Mouse (Mus musculus) hindbrain, embryonic 16.5 days (tissue): ENCODE data around the gene Zc3h12d. TPM values are rescaled to one million over a fixed set of nuclear protein-coding genes. Genes with fewer than 3 reads are reported as not detected.

Experiments
- ATAC-seq: fragments of 200-750 bp; cut with Nextera tagmentation; 2 replicates; pipeline ENCODE4 v1.8.0; 2017; ENCODE audit warnings: moderate TSS enrichment, moderate library complexity
- H3K27ac ChIP-seq: fragments of 300-500 bp; sonication (generic); 2 replicates; pipeline ENCODE4 v1.5.1; 2014; ENCODE audit warnings: low read depth, mild to moderate bottlenecking, control low read depth, low read length, moderate library complexity
- H3K27me3 ChIP-seq: fragments of 300-500 bp; sonication (generic); replicated peaks from 2 replicates; pipeline ENCODE4 v1.6.1; 2014; ENCODE audit warnings: low read length; ENCODE audit not compliant: control insufficient read depth, insufficient read depth
- H3K36me3 ChIP-seq: fragments of 300-500 bp; sonication (generic); 2 replicates; pipeline ENCODE4 v1.6.1; 2014; ENCODE audit warnings: mild to moderate bottlenecking, low read length, moderate library complexity, mixed read lengths; ENCODE audit not compliant: control insufficient read depth, insufficient read depth
- H3K4me1 ChIP-seq: fragments of 300-500 bp; sonication (generic); 2 replicates; pipeline ENCODE4 v1.6.1; 2014; ENCODE audit warnings: low read depth, low read length; ENCODE audit not compliant: control insufficient read depth, insufficient read depth
- H3K4me2 ChIP-seq: fragments of 300-500 bp; sonication (generic); 2 replicates; pipeline ENCODE4 v1.6.1; 2014; ENCODE audit warnings: mild to moderate bottlenecking, low read length, control low read depth, moderate library complexity
- H3K4me3 ChIP-seq: fragments of 300-500 bp; sonication (generic); 2 replicates; pipeline ENCODE4 v1.5.1; 2014; ENCODE audit warnings: mild to moderate bottlenecking, low read length, control low read depth, moderate library complexity
- H3K9ac ChIP-seq: fragments of 300-500 bp; sonication (generic); 2 replicates; pipeline ENCODE4 v1.6.1; 2014; ENCODE audit warnings: low read depth, mild to moderate bottlenecking, control low read depth, low read length, moderate library complexity
- H3K9me3 ChIP-seq: fragments of 300-500 bp; sonication (generic); 2 replicates; pipeline ENCODE4 v1.6.1; 2014; ENCODE audit warnings: mild to moderate bottlenecking, low read length, moderate library complexity; ENCODE audit not compliant: control insufficient read depth
- WGBS: fragments of 180-500 bp; shearing (Covaris S2); extraction: QIAGEN DNeasy Blood & Tissue Kit; methylation state at CpG from one replicate; pipeline ENCODE4 v1.1.7; 2014; 5-methylcytosine and 5-hydroxymethylcytosine counted together
- polyA plus RNA-seq: library from polyadenylated mRNA; unstranded; fragments of >200 nt; fragmentation: Nextera tagmentation; extraction: Ambion mirVana; gene quantifications from 2 replicates; pipeline ENCODE4 v1.2.1, GENCODE M21; 2015

The Zc3h12d gene
- polyA plus RNA-seq, 1 experiment from 2014 or later = 0.21 TPM

- Histone ChIP-seq H3K27ac (no peak overlapping the region), H3K4me3 (no peak overlapping the region), H3K4me1 (peaks cover 6% of the 10 kb centered on the region), H3K27me3 (no peaks in the 10 kb centered on the region), H3K4me2 (no peak overlapping the region), H3K36me3 (no peaks in the 10 kb centered on the region), H3K9ac (no peak overlapping the region), H3K9me3 (no peaks in the 10 kb centered on the region)
- no peak for ATAC-seq
- WGBS = 72% methylated on average over 2 of the region's 2 CpGs
Observed at GRCm38 (mm10) chr10:7836902-7837301, 4.6 kb downstream of the Zc3h12d start.

DNA sequence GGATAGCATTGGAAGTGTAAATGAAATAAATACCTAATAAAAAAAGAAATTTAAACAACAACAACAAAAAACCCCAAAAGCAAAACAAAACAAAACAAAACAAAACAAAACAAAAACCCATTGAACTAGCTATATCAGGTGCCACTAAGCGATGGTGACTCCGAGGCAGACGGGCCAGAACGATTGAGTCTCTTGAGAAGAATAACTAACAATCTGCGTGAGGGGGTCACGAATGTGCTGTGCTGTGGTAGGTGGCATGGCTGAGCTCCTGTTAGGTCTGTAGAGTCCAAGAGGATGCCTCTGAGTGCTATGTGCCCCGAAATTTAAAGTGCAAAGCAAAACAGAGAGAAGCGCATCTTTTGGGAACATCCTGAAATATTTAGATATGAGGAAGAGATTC lies 5.2 kb downstream of the Zc3h12d start:
- 94% methylated on average over 8 of the region's 8 CpGs for WGBS
- no peak for ATAC-seq

DNA sequence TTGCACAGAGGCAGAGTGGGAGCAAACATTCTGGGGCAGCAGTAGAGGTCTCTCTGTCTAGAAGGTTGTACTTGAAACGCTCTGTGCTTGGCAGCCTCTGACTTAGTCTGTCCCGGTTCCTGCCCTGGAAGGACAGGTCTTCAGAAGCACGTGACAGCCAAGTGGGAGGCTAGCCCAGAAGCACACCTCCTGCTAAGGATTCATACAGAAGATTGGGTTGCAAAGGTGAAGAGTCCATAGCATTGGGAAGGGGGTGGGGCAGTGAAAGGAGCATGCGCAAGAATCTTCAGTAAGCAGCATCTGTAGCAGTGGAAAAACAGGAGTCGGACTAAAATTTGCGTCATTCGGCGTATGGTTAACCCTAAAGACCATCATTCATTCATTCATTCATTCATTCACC lies 5.8 kb downstream of the Zc3h12d start:
- H3K9me3 ChIP-seq = no peaks in the 10 kb centered on the region
- no peaks in the 10 kb centered on the region for H3K27me3 ChIP-seq
- no peak overlapping the region for H3K27ac ChIP-seq
- H3K4me3 ChIP-seq = no peak overlapping the region
- no peak overlapping the region for H3K4me2 ChIP-seq
- H3K36me3 ChIP-seq = no peaks in the 10 kb centered on the region
- ATAC-seq = no peak
- 90% methylated on average over 8 of the region's 8 CpGs for WGBS
- H3K9ac ChIP-seq = no peak overlapping the region
- H3K4me1 ChIP-seq = no peaks in the 10 kb centered on the region

More for the DNA sequence above, 5.2 kb downstream of the Zc3h12d start:
- Histone ChIP-seq H3K4me1 (0 out of 2 replicates have a peak, but pooled peaks cover under 1% of the 10 kb centered on the region), H3K9ac (no peak overlapping the region), H3K4me3 (no peak overlapping the region), H3K27me3 (no peaks in the 10 kb centered on the region), H3K27ac (no peak overlapping the region), H3K9me3 (no peaks in the 10 kb centered on the region), H3K4me2 (no peak overlapping the region), H3K36me3 (no peaks in the 10 kb centered on the region)

GRCm38 (mm10) chr10:7838874-7839421 lies 6.7 kb downstream of the Zc3h12d start:
- no peaks in the 10 kb centered on the region for H3K36me3 ChIP-seq
- no peaks in the 10 kb centered on the region for H3K27me3 ChIP-seq
- H3K4me1 ChIP-seq = no peaks in the 10 kb centered on the region
- no peak overlapping the region for H3K4me3 ChIP-seq
- H3K9me3 ChIP-seq = no peaks in the 10 kb centered on the region
- no peak overlapping the region for H3K4me2 ChIP-seq
- ATAC-seq = no peak
- 87% methylated on average over 5 of the region's 5 CpGs for WGBS
- H3K27ac ChIP-seq = no peak overlapping the region
- H3K9ac ChIP-seq = no peak overlapping the region

DNA sequence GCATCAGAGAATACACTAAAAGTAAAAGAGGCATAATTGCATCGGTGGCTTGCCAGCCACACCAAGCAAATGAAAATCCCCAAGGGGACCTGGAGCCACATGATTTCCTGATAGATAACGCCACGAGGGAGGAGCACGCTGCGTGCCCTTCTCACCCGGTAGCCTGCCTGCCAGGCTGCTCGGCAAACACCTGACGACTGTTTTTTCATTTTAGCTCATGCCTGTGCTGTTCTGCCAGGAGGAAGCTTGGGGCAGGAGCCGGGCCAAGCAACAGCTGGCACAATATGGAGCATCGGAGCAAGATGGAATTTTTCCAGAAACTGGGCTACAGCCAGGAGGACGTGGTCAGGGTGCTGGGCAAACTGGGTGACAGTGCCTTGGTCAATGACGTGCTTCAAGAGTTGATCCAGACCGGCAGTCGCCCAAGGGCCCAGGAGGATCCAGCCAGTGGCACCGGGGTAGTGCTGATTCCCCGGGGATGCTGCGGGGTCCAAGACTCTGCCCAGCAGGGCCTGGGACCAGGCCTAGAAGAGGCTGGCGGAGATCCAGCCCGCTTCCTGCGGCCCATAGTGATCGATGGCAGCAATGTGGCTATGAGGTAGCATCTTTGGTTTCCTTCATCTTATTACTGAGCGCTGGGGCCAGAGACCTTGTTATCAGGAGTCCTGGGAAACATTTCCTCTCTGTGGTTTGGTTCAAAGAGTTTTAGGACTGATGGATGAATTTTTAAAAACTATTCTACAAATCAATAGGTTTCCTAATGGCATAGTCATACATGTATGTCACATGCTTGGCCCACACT lies 7.5 kb downstream of the Zc3h12d start:
- Histone ChIP-seq H3K27me3 (no peaks in the 10 kb centered on the region), H3K9me3 (no peaks in the 10 kb centered on the region), H3K36me3 (no peaks in the 10 kb centered on the region), H3K4me1 (no peaks in the 10 kb centered on the region), H3K4me2 (no peak overlapping the region), H3K4me3 (no peak overlapping the region), H3K27ac (no peak overlapping the region), H3K9ac (no peak overlapping the region)
- WGBS = 77% methylated on average over 22 of the region's 22 CpGs
- ATAC-seq = peak; percentile 64

- WGBS = 75% methylated on average over 2 of the region's 2 CpGs
- no peak overlapping the region for H3K27ac ChIP-seq
Observed at GRCm38 (mm10) chr10:7840353-7840733, 8.1 kb downstream of the Zc3h12d start.

GRCm38 (mm10) chr10:7840785-7841184 lies 8.5 kb downstream of the Zc3h12d start:
- no peak for ATAC-seq
- Histone ChIP-seq H3K27ac (no peak overlapping the region), H3K36me3 (no peaks in the 10 kb centered on the region), H3K4me2 (no peak overlapping the region), H3K9me3 (no peaks in the 10 kb centered on the region), H3K27me3 (no peaks in the 10 kb centered on the region), H3K9ac (no peak overlapping the region), H3K4me3 (no peak overlapping the region), H3K4me1 (no peaks in the 10 kb centered on the region)
- 68% methylated on average over 3 of the region's 3 CpGs for WGBS

More at GRCm38 (mm10) chr10:7840353-7840733, 8.1 kb downstream of the Zc3h12d start:
- ATAC-seq = no peak; the same call in 1 of the 2 replicates
- H3K36me3 ChIP-seq = no peaks in the 10 kb centered on the region
- H3K9ac ChIP-seq = no peak overlapping the region
- H3K4me2 ChIP-seq = no peak overlapping the region
- no peaks in the 10 kb centered on the region for H3K4me1 ChIP-seq
- H3K27me3 ChIP-seq = no peaks in the 10 kb centered on the region
- H3K4me3 ChIP-seq = no peak overlapping the region
- no peaks in the 10 kb centered on the region for H3K9me3 ChIP-seq

DNA sequence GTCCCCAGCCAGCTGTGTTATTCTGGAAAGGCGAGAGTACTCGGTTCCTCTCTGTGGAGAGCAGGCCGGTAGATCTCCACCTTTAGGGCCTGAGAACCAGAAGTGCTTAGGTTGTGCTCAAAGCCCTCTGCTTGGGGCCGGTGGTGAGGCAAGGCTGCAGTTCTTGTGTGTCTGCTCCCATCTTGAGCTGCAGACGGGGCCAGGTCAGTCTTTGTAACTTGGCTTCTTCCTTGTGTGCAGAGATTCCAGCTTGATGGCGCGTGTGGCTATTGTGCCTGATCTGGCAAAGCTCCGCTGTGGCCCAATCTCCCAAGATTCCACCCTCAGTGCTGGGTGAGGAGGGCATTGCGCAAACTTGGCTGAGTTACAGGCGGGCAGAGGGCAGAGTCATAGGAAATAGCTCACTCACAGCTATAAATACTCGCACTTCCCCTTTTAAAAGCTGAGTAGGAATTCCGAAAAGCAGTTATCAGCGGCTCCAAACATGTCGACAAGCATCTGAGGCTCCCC lies 9.4 kb downstream of the Zc3h12d start:
- no peak for ATAC-seq
- Histone ChIP-seq H3K4me1 (no peaks in the 10 kb centered on the region), H3K36me3 (no peaks in the 10 kb centered on the region), H3K27ac (no peak overlapping the region), H3K9me3 (no peaks in the 10 kb centered on the region), H3K4me3 (no peak overlapping the region), H3K4me2 (no peak overlapping the region), H3K9ac (no peak overlapping the region), H3K27me3 (no peaks in the 10 kb centered on the region)
- WGBS = 67% methylated on average over 14 of the region's 14 CpGs

- H3K4me3 ChIP-seq = no peak overlapping the region
- H3K9ac ChIP-seq = no peak overlapping the region
- H3K9me3 ChIP-seq = no peaks in the 10 kb centered on the region
- no peak for ATAC-seq
- 92% methylated on average over 4 of the region's 4 CpGs for WGBS
- no peak overlapping the region for H3K4me2 ChIP-seq
- H3K27me3 ChIP-seq = no peaks in the 10 kb centered on the region
- H3K4me1 ChIP-seq = no peaks in the 10 kb centered on the region
- H3K27ac ChIP-seq = no peak overlapping the region
- H3K36me3 ChIP-seq = no peaks in the 10 kb centered on the region
Observed at GRCm38 (mm10) chr10:7843181-7843580, 10.9 kb downstream of the Zc3h12d start.
